Mouse (Mus musculus): ENCODE data around the gene Gabpa. TPM values are rescaled to one million over a fixed set of nuclear protein-coding genes. Genes with fewer than 3 reads are reported as not detected.

The Gabpa gene
- 15.3 and 16.1 TPM in 2 replicates for polyA plus RNA-seq (2012; rRNA removed)

GRCm38 (mm10) chr16:84834745-84835440 lies at the start of gene Gabpa:
Gabpa (plus strand) TSS chr16:84834925.
- peaks cover 3% of the 10 kb centered on the region; the same call in 1 of the 2 replicates for H3K4me1 ChIP-seq (ENCODE audit: control insufficient read depth, insufficient read depth, low read length)
- peak within 1 kb of the TSS; percentile 94 for H3K27ac ChIP-seq (ENCODE audit: insufficient read depth, low read length)
- TF ChIP-seq CTCF (IDR thresholded peaks at IDR 0.05; ENCODE audit: extremely low read depth, insufficient read depth, low read length) (no peak), POLR2A (IDR thresholded peaks at IDR 0.05; ENCODE audit: extremely low read depth, insufficient read depth, low read length) (peak; percentile 68; the same call in 1 of the 2 replicates)
- peak within 1 kb of the TSS; percentile 80 for H3K4me3 ChIP-seq (ENCODE audit: insufficient read depth, low read length)

GRCm38 (mm10) chr16:84784966-84785365 lies 49.8 kb upstream of the Gabpa start:
- Histone ChIP-seq H3K27ac (ENCODE audit: insufficient read depth, low read length) (no peak overlapping the region), H3K4me1 (ENCODE audit: control insufficient read depth, insufficient read depth, low read length) (no peaks in the 10 kb centered on the region), H3K4me3 (ENCODE audit: insufficient read depth, low read length) (no peak overlapping the region)
- TF ChIP-seq CTCF (IDR thresholded peaks at IDR 0.05; ENCODE audit: extremely low read depth, insufficient read depth, low read length) (no peak), POLR2A (IDR thresholded peaks at IDR 0.05; ENCODE audit: extremely low read depth, insufficient read depth, low read length) (no peak)

GRCm38 (mm10) chr16:84790595-84791165 lies 44.0 kb upstream of the Gabpa start:
- Histone ChIP-seq H3K4me3 (ENCODE audit: insufficient read depth, low read length) (no peak overlapping the region), H3K4me1 (ENCODE audit: control insufficient read depth, insufficient read depth, low read length) (no peaks in the 10 kb centered on the region), H3K27ac (ENCODE audit: insufficient read depth, low read length) (no peak overlapping the region)
- TF ChIP-seq CTCF (IDR thresholded peaks at IDR 0.05; ENCODE audit: extremely low read depth, insufficient read depth, low read length) (no peak), POLR2A (IDR thresholded peaks at IDR 0.05; ENCODE audit: extremely low read depth, insufficient read depth, low read length) (no peak)

- TF ChIP-seq CTCF (IDR thresholded peaks at IDR 0.05; ENCODE audit: extremely low read depth, insufficient read depth, low read length) (no peak), POLR2A (IDR thresholded peaks at IDR 0.05; ENCODE audit: extremely low read depth, insufficient read depth, low read length) (no peak)
- H3K4me1 ChIP-seq (ENCODE audit: control insufficient read depth, insufficient read depth, low read length) = no peaks in the 10 kb centered on the region
- no peak overlapping the region for H3K4me3 ChIP-seq (ENCODE audit: insufficient read depth, low read length)
- H3K27ac ChIP-seq (ENCODE audit: insufficient read depth, low read length) = no peak overlapping the region
These were observed 41.3 kb upstream of the Gabpa start for GRCm38 (mm10) chr16:84793401-84793800.

- Histone ChIP-seq H3K4me3 (ENCODE audit: insufficient read depth, low read length) (no peak overlapping the region), H3K4me1 (ENCODE audit: control insufficient read depth, insufficient read depth, low read length) (no peaks in the 10 kb centered on the region), H3K27ac (ENCODE audit: insufficient read depth, low read length) (no peak overlapping the region)
- TF ChIP-seq POLR2A (IDR thresholded peaks at IDR 0.05; ENCODE audit: extremely low read depth, insufficient read depth, low read length) (no peak), CTCF (IDR thresholded peaks at IDR 0.05; ENCODE audit: extremely low read depth, insufficient read depth, low read length) (no peak)
These were observed 39.4 kb upstream of the Gabpa start for GRCm38 (mm10) chr16:84795337-84795736.

- Histone ChIP-seq H3K4me1 (ENCODE audit: control insufficient read depth, insufficient read depth, low read length) (no peaks in the 10 kb centered on the region), H3K27ac (ENCODE audit: insufficient read depth, low read length) (no peak overlapping the region), H3K4me3 (ENCODE audit: insufficient read depth, low read length) (no peak overlapping the region)
- TF ChIP-seq POLR2A (IDR thresholded peaks at IDR 0.05; ENCODE audit: extremely low read depth, insufficient read depth, low read length) (no peak), CTCF (IDR thresholded peaks at IDR 0.05; ENCODE audit: extremely low read depth, insufficient read depth, low read length) (no peak)
These were observed 38.0 kb upstream of the Gabpa start for GRCm38 (mm10) chr16:84796678-84797077.

GRCm38 (mm10) chr16:84800038-84800437 lies 34.7 kb upstream of the Gabpa start:
- no peaks in the 10 kb centered on the region for H3K4me1 ChIP-seq (ENCODE audit: control insufficient read depth, insufficient read depth, low read length)
- H3K4me3 ChIP-seq (ENCODE audit: insufficient read depth, low read length) = no peak overlapping the region
- no peak overlapping the region for H3K27ac ChIP-seq (ENCODE audit: insufficient read depth, low read length)
- no peak for TF ChIP-seq CTCF (IDR thresholded peaks at IDR 0.05; ENCODE audit: extremely low read depth, insufficient read depth, low read length)
- no peak for TF ChIP-seq POLR2A (IDR thresholded peaks at IDR 0.05; ENCODE audit: extremely low read depth, insufficient read depth, low read length)

- TF ChIP-seq POLR2A (IDR thresholded peaks at IDR 0.05; ENCODE audit: extremely low read depth, insufficient read depth, low read length) = no peak
- H3K27ac ChIP-seq (ENCODE audit: insufficient read depth, low read length) = peak overlapping the region; percentile 56; the same call in 1 of the 2 replicates
- no peaks in the 10 kb centered on the region for H3K4me1 ChIP-seq (ENCODE audit: control insufficient read depth, insufficient read depth, low read length)
- no peak overlapping the region for H3K4me3 ChIP-seq (ENCODE audit: insufficient read depth, low read length)
These were observed 32.5 kb upstream of the Gabpa start for GRCm38 (mm10) chr16:84802217-84802616.

GRCm38 (mm10) chr16:84804866-84805265 lies 29.9 kb upstream of the Gabpa start:
- no peak overlapping the region for H3K4me3 ChIP-seq (ENCODE audit: insufficient read depth, low read length)
- no peaks in the 10 kb centered on the region for H3K4me1 ChIP-seq (ENCODE audit: control insufficient read depth, insufficient read depth, low read length)
- no peak for TF ChIP-seq POLR2A (IDR thresholded peaks at IDR 0.05; ENCODE audit: extremely low read depth, insufficient read depth, low read length)
- TF ChIP-seq CTCF (IDR thresholded peaks at IDR 0.05; ENCODE audit: extremely low read depth, insufficient read depth, low read length) = no peak
- H3K27ac ChIP-seq (ENCODE audit: insufficient read depth, low read length) = no peak overlapping the region

GRCm38 (mm10) chr16:84806175-84806574 lies 28.6 kb upstream of the Gabpa start:
- Histone ChIP-seq H3K4me3 (ENCODE audit: insufficient read depth, low read length) (no peak overlapping the region), H3K4me1 (ENCODE audit: control insufficient read depth, insufficient read depth, low read length) (no peaks in the 10 kb centered on the region), H3K27ac (ENCODE audit: insufficient read depth, low read length) (no peak overlapping the region)
- TF ChIP-seq CTCF (IDR thresholded peaks at IDR 0.05; ENCODE audit: extremely low read depth, insufficient read depth, low read length) (no peak), POLR2A (IDR thresholded peaks at IDR 0.05; ENCODE audit: extremely low read depth, insufficient read depth, low read length) (no peak)
